Mouse (Mus musculus) megakaryocyte, embryonic 14.5 days (primary cell): ENCODE data around the gene BC003965. TPM values are rescaled to one million over a fixed set of nuclear protein-coding genes. Genes with fewer than 3 reads are reported as not detected.

Experiments
- H3K27me3 ChIP-seq: replicated peaks from 2 replicates; pipeline ENCODE3; 2012; ENCODE audit warnings: inconsistent platforms
- H3K36me3 ChIP-seq: replicated peaks from 2 replicates; pipeline ENCODE3; 2012; ENCODE audit warnings: low read length, inconsistent platforms, mixed read lengths
- H3K4me1 ChIP-seq: 2 replicates; pipeline ENCODE4 v1.6.1; 2012; ENCODE audit warnings: inconsistent platforms
- H3K4me3 ChIP-seq: replicated peaks from 2 replicates; pipeline ENCODE3; 2012; ENCODE audit warnings: moderate library complexity, mild to moderate bottlenecking, inconsistent platforms
- H3K9me3 ChIP-seq: 2 replicates; pipeline ENCODE4 v1.6.1; 2012; ENCODE audit warnings: inconsistent platforms
- FLI1 ChIP-seq: IDR thresholded peaks from 2 replicates; pipeline ENCODE4 v1.6.1; 2012; ENCODE audit warnings: low read length, inconsistent platforms, mixed read lengths
- GATA1 ChIP-seq: IDR thresholded peaks from 3 replicates; pipeline ENCODE4 v1.6.1; 2012; ENCODE audit warnings: mixed read lengths, low read length, inconsistent platforms, borderline replicate concordance
- polyA plus RNA-seq: library from polyadenylated mRNA; stranded (reverse); fragments of >175 nt; gene quantifications from 2 replicates; pipeline ENCODE4 v1.2.3, GENCODE M21; 2012; ENCODE audit warnings: low replicate concordance; ENCODE audit not compliant: insufficient read depth

Gene BC003965
- 31.5 and 33.2 TPM in 2 replicates for polyA plus RNA-seq

DNA sequence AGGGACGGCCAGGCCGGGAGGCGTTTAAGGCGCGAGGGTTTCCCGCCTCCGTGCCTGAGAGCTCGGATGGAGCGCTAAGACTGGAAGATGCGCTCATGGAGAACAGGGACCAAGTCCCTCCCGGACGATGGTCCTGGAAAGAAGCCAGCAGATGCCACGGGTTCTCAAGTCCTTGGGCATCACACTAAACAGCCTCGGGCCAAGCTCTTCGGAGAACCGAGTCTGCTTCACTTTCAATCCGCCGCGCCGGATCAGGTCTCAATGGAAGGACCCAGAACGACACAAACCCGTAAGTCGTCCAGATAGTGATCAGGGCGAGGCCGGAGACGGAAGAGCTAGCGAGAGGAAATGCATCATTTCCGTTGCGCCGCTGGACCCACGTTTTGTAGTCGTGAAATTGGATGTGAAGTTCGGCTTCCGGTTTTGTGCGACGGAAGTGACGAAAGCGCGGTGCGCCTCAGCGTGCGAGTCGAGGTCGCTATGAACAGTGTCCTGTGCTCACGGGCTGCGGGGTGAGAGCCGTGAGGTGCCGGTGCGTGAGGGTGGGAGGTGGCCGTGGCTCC, at the start of gene BC003965:
Gene BC003965 (plus strand): TSS at position 426 of the 563 bp plus-strand sequence.
- Histone ChIP-seq H3K4me1 (peaks cover 56% of the 10 kb centered on the region), H3K4me3 (peak within 1 kb of the TSS; percentile 93), H3K27me3 (peaks cover 12% of the 10 kb centered on the region), H3K9me3 (no peaks in the 10 kb centered on the region), H3K36me3 (no peaks in the 10 kb centered on the region)
- TF ChIP-seq FLI1: peak; percentile 100
- peak; percentile 89 for TF ChIP-seq GATA1

DNA sequence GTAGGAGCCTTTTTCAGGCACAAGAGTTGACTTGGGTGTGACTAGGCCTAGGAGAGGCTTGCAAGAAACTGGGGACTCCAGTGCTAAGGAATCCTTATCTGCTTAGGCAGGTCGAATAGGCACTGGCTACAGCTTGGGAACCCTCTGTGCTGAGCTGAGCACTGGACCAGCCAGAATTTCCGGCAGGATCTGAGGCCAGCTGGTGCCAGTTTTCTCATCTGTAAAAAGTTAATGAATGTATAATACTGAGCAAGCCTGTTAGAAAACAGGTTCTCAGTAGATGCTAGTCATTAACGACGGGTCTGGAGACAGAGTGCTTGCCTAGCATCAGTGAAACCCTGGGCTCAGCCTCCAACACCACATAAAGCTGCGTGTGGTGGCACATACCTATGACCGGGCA, 48.7 kb upstream of the BC003965 start:
- Histone ChIP-seq H3K27me3 (no peaks in the 10 kb centered on the region), H3K36me3 (peaks cover 33% of the 10 kb centered on the region), H3K9me3 (no peaks in the 10 kb centered on the region), H3K4me1 (peaks cover 48% of the 10 kb centered on the region), H3K4me3 (peak overlapping the region; percentile 38)
- no peak for TF ChIP-seq FLI1
- no peak for TF ChIP-seq GATA1

DNA sequence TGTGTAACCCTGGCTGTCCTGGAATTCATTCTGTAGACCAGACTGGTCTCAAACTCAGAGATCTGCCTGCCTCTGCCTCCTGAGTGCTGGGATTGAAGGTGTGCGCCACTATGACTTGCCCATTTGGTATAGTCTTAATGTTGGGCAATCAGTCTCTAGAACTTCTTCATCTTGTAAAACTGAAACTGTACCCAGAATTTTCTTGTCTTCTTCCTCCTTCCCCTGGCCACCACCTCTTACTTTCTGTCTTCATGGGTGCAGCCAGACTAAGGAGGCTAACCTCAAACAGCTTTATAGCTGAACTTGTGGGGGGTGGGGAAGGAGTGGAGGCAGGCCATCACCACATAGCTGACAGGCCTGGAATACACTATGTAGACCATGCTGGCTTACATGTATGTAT, 45.6 kb upstream of the BC003965 start:
- H3K27me3 ChIP-seq: no peaks in the 10 kb centered on the region
- H3K4me1 ChIP-seq: peaks cover 64% of the 10 kb centered on the region
- no peaks in the 10 kb centered on the region for H3K9me3 ChIP-seq
- H3K4me3 ChIP-seq: no peak overlapping the region
- H3K36me3 ChIP-seq: peaks cover 54% of the 10 kb centered on the region
- TF ChIP-seq GATA1 (no peak), FLI1 (no peak)

DNA sequence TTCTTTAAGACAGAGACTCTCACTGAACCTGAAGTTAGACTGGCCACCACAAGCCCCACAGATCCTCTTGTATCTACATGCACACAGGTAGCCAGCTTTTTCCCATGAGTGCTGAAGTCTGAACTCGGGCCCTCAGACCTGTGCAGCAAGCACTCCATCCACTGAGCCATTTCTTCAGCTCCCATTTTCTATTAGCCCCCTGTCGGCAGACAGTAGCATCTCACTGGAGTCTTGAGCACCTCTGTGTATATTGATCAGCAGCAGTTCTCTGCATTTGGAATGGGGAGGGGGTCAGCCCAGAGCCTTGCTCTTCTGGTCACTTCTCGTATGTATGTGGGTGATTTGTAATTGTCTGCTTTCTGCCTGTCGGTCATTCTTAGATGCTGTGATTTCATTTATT, 44.4 kb upstream of the BC003965 start:
- Histone ChIP-seq H3K36me3 (peaks cover 65% of the 10 kb centered on the region), H3K4me3 (no peak overlapping the region), H3K27me3 (no peaks in the 10 kb centered on the region), H3K9me3 (no peaks in the 10 kb centered on the region), H3K4me1 (peaks cover 60% of the 10 kb centered on the region)
- TF ChIP-seq GATA1: no peak
- no peak for TF ChIP-seq FLI1

DNA sequence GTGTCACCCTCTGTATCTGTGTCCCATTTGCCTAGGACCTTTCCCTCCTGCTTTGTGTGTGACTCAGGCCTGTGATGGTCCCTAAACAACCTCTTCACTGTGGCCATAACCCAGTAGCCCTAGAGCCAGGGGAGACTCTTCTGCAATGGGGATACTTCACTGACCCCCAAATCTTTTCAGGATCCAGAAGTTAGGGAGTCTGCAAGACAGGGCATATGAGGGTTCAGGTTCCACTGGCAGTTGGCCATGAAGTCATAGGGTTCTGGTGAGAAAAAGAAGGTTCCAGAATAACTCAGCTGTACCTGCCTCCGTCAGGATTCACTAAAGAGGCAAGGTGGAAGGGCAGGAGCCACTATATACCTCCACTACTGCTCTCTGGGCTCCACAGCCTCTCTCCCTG, 22.2 kb upstream of the BC003965 start, which contains the start of gene Ccdc154:
Gene Ccdc154 (plus strand): TSS at position 301 of the 400 bp plus-strand sequence.
- Histone ChIP-seq H3K9me3 (no peaks in the 10 kb centered on the region), H3K4me3 (peak within 1 kb of the TSS; percentile 57), H3K36me3 (peaks cover 56% of the 10 kb centered on the region), H3K4me1 (no peaks in the 10 kb centered on the region), H3K27me3 (peaks cover 26% of the 10 kb centered on the region)
- TF ChIP-seq FLI1 (no peak), GATA1 (no peak)

DNA sequence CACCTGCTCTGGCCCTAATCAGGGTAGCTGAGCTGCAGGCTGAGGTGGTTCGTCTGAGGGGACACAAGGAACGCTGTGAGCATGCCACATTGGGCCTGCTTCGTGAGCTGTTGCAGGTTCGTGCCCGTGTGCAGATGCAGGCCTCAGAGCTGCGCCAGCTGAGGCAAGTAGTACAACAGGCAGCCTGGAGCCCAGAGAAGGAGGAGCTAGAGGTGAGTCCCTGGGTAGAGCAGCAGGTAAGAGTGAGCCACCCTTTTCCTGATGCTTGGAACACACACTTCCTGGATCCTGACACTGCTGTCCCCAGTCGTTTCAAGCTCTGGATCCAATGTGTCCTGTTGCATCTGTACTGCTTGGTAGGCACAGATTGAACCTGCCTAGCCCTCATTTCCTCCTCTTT, 21.0 kb upstream of the BC003965 start:
- TF ChIP-seq FLI1 (no peak), GATA1 (no peak)
- Histone ChIP-seq H3K9me3 (no peaks in the 10 kb centered on the region), H3K36me3 (peaks cover 46% of the 10 kb centered on the region), H3K4me3 (peak overlapping the region; percentile 57), H3K27me3 (peaks cover 38% of the 10 kb centered on the region), H3K4me1 (no peaks in the 10 kb centered on the region; the same call in 1 of the 2 replicates)

DNA sequence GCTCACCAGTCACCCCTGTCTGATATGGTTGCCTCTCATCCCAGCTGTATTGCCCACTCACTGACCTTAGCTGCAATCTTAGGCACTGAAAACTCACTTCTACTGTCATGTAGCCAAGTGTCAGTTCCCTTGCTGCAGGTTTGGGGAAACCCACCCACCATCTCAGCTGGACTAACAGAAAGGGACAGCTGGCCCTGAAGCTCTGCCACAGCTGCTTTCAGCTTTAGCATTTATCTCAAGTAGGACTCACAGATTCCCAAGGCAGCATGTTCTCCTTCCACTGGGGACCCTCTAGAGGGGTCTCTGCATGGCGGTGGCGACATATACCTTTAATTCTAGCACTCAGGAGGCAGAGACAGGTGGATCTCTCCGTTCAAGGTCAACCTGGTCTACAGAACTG, 19.6 kb upstream of the BC003965 start:
- peaks cover 49% of the 10 kb centered on the region for H3K27me3 ChIP-seq
- no peaks in the 10 kb centered on the region for H3K9me3 ChIP-seq
- no peak overlapping the region for H3K4me3 ChIP-seq
- peaks cover 36% of the 10 kb centered on the region for H3K36me3 ChIP-seq
- no peak for TF ChIP-seq FLI1
- TF ChIP-seq GATA1: no peak
- no peaks in the 10 kb centered on the region; the same call in 1 of the 2 replicates for H3K4me1 ChIP-seq

DNA sequence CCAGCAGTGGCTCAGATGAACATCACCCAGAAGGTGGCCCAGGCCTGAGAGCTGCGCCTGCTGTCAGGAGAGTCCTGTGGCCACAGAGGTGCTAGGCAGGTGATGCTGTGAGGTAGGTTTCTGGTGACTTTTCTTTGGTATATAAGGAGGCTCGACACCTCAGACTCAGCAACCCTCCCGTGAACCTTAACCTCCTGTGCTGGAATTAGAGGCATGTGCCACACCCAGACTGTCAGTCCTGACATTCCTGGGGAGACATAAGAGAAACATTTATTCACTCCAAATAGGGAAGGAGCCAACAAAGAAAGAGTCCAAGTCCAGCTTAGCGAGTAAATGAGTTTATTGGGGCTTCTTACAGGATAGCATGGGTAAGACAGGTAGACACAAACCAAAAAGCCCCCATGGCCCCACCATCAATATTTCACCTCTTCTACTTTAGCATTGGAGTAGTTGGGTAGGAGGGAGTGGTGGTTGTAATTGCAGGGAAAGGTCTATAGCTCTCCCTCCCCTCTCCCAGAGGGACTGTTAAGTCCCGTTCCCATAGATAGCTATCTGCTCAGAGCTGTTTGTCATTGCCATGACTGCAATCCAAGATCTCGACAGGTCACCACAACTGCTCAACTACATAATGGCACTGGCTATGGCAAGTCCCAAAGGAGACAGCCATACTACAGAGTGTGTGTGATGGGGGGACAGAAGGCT, 18.2 kb upstream of the BC003965 start:
- H3K9me3 ChIP-seq: no peaks in the 10 kb centered on the region
- H3K4me3 ChIP-seq: no peak overlapping the region
- TF ChIP-seq GATA1: no peak
- no peak for TF ChIP-seq FLI1
- no peaks in the 10 kb centered on the region; the same call in 1 of the 2 replicates for H3K4me1 ChIP-seq
- peaks cover 23% of the 10 kb centered on the region for H3K36me3 ChIP-seq
- peaks cover 57% of the 10 kb centered on the region for H3K27me3 ChIP-seq

DNA sequence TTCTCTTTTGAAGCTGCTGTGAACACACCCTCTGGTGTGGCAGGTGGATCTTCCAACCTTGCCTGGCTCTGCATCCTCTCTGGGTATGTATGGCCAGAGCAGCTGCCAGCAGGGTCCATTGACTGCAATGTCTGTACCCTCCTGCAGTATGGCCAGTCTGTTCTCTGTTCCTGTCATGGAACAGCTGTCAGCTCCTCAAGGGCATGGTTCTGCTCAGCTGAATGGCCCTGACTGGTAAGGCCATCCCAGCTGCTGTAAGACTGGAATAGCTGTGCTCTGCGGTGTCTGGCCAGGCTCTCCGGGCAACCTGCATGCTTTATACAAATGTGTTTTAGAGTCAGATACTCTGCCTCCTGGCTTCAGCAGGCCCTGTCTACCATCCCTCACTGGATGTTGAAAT, 14.6 kb upstream of the BC003965 start:
- peaks cover 79% of the 10 kb centered on the region for H3K27me3 ChIP-seq
- TF ChIP-seq FLI1 (no peak), GATA1 (no peak)
- no peaks in the 10 kb centered on the region for H3K36me3 ChIP-seq
- peaks cover 4% of the 10 kb centered on the region; the same call in 1 of the 2 replicates for H3K4me1 ChIP-seq
- H3K9me3 ChIP-seq: no peaks in the 10 kb centered on the region
- no peak overlapping the region for H3K4me3 ChIP-seq

DNA sequence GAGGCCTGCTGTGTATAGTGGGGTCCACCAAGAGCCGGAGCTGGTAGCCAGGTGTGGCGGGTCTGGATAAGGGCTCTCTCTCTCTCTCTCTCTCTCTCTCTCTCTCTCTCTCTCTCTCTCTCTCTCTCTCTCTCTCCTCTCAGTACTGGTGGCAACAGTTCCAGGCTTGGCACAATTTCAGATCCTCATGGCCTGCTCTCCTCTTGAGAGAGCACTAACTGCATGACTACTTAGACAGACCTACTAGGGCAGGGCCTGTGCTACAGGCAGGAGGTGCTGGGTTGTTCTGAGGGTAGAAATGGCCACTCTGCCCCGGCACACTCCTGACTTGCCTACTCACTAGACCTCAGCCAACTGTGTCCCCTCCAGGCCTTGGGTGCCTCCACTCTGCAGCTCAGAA, 11.8 kb upstream of the BC003965 start:
- H3K27me3 ChIP-seq: peaks cover 82% of the 10 kb centered on the region

More for the DNA sequence above, 11.8 kb upstream of the BC003965 start:
- H3K4me1 ChIP-seq: peaks cover 4% of the 10 kb centered on the region; the same call in 1 of the 2 replicates
- H3K36me3 ChIP-seq: no peaks in the 10 kb centered on the region
- TF ChIP-seq GATA1 (no peak), FLI1 (no peak)
- H3K4me3 ChIP-seq: no peak overlapping the region
- no peaks in the 10 kb centered on the region for H3K9me3 ChIP-seq
